Mouse (Mus musculus): ENCODE measurements around the gene Epb42.
"Not testable (repeated sequence)": the region's sequence is repeated elsewhere in the genome, so short reads cannot be mapped to it uniquely, and the experiment has no call there.

Epb42 gene

GRCm38 (mm10) chr2:121008664-121009007 lies 28.2 kb downstream of the Epb42 start:
- in situ Hi-C loops (cut with MboI; ENCODE audit: low sequenced_read_pairs): no loop called here

GRCm38 (mm10) chr2:121007925-121008663 lies 28.8 kb downstream of the Epb42 start, which contains the start of gene Ccndbp1:
Ccndbp1 (plus strand) TSS chr2:121008403.
- in situ Hi-C loops (cut with MboI; ENCODE audit: low sequenced_read_pairs): no loop called here

- in situ Hi-C loops (cut with MboI; ENCODE audit: low sequenced_read_pairs): no loop called here
Measured at GRCm38 (mm10) chr2:121006986-121007385, 29.9 kb downstream of the Epb42 start.

- in situ Hi-C loops (cut with MboI; ENCODE audit: low sequenced_read_pairs): no loop called here
Measured at GRCm38 (mm10) chr2:121004018-121004811, 32.7 kb downstream of the Epb42 start.

GRCm38 (mm10) chr2:121003586-121003985 lies 33.3 kb downstream of the Epb42 start:
- in situ Hi-C loops (cut with MboI; ENCODE audit: low sequenced_read_pairs): no loop called here

GRCm38 (mm10) chr2:120998863-120999262 lies 38.0 kb downstream of the Epb42 start:
- in situ Hi-C loops (cut with MboI; ENCODE audit: low sequenced_read_pairs): no loop called here

- in situ Hi-C loops (cut with MboI; ENCODE audit: low sequenced_read_pairs): not testable (repeated sequence)
Measured at GRCm38 (mm10) chr2:120996607-120997006, 40.3 kb downstream of the Epb42 start.

- in situ Hi-C loops (cut with MboI; ENCODE audit: low sequenced_read_pairs): no loop called here
Measured at GRCm38 (mm10) chr2:120991196-120991595, 45.7 kb downstream of the Epb42 start.

GRCm38 (mm10) chr2:120985241-120985640 lies 51.6 kb downstream of the Epb42 start:
- in situ Hi-C loops (cut with MboI; ENCODE audit: low sequenced_read_pairs): no loop called here

- in situ Hi-C loops (cut with MboI; ENCODE audit: low sequenced_read_pairs): no loop called here
Measured at GRCm38 (mm10) chr2:120983611-120984010, 53.3 kb downstream of the Epb42 start.

GRCm38 (mm10) chr2:120980861-120981260 lies 56.0 kb downstream of the Epb42 start:
- in situ Hi-C loops (cut with MboI; ENCODE audit: low sequenced_read_pairs): no loop called here

- in situ Hi-C loops (cut with MboI; ENCODE audit: low sequenced_read_pairs): no loop called here
Measured at GRCm38 (mm10) chr2:120979819-120980218, 57.1 kb downstream of the Epb42 start.

GRCm38 (mm10) chr2:120978693-120979037 lies 58.2 kb downstream of the Epb42 start:
- in situ Hi-C loops (cut with MboI; ENCODE audit: low sequenced_read_pairs): no loop called here

- in situ Hi-C loops (cut with MboI; ENCODE audit: low sequenced_read_pairs): no loop called here
Measured at GRCm38 (mm10) chr2:120977926-120978692, 58.8 kb downstream of the Epb42 start.

GRCm38 (mm10) chr2:120976990-120977925 lies 59.6 kb downstream of the Epb42 start, which contains the start of gene Tmem62:
Tmem62 (plus strand) TSS chr2:120977017.
- in situ Hi-C loops (cut with MboI; ENCODE audit: low sequenced_read_pairs): no loop called here

- in situ Hi-C loops (cut with MboI; ENCODE audit: low sequenced_read_pairs): no loop called here
Measured at GRCm38 (mm10) chr2:120976308-120976707, 60.6 kb downstream of the Epb42 start.

GRCm38 (mm10) chr2:120972964-120973363 lies 63.9 kb downstream of the Epb42 start:
- in situ Hi-C loops (cut with MboI; ENCODE audit: low sequenced_read_pairs): no loop called here

- in situ Hi-C loops (cut with MboI; ENCODE audit: low sequenced_read_pairs): not testable (repeated sequence)
Measured at GRCm38 (mm10) chr2:120972257-120972656, 64.6 kb downstream of the Epb42 start.

- in situ Hi-C loops (cut with MboI; ENCODE audit: low sequenced_read_pairs): no loop called here
Measured at GRCm38 (mm10) chr2:120971766-120972165, 65.1 kb downstream of the Epb42 start.

- in situ Hi-C loops (cut with MboI; ENCODE audit: low sequenced_read_pairs): no loop called here
Measured at GRCm38 (mm10) chr2:120970559-120971080, 66.3 kb downstream of the Epb42 start, which contains the start of gene Ubr1. Ubr1 (minus strand) TSS chr2:120970715.

All from CH12F3 (cell line).